Mouse (Mus musculus): Measurements from ENCODE around the gene St7.

- TF ChIP-seq POLR2A (IDR thresholded peaks at IDR 0.05; ENCODE audit: control insufficient read depth, extremely low read depth, insufficient read depth, low read length, poor library complexity): no peak
- no peak for TF ChIP-seq CTCF (IDR thresholded peaks at IDR 0.05; ENCODE audit: borderline replicate concordance, control insufficient read depth, extremely low read depth, insufficient read depth, low read length, poor library complexity)
Observed at GRCm38 (mm10) chr6:17912825-17913224, 220.1 kb downstream of the St7 start.
